Mouse (Mus musculus) frontal cortex, postnatal 36 days (tissue): ENCODE measurements around the gene Csrp3.
A peak's percentile ranks its signal among the peaks of the same experiment; 100 is the strongest.

ENCODE experiments used
- DNase-seq, 2 experiments: peaks; one replicate each; pipeline ENCODE4 v3.0.0; 2022; ENCODE audit warnings: low spot score in 2 of 2

Gene Csrp3

GRCm38 (mm10) chr7:48829177-48829910 is 18.5 kb downstream of the Csrp3 start:
- DNase-seq = no peak

- DNase-seq = no peak
Observed at GRCm38 (mm10) chr7:48825170-48825569, 22.7 kb downstream of the Csrp3 start.

GRCm38 (mm10) chr7:48824671-48825070 is 23.2 kb downstream of the Csrp3 start:
- DNase-seq = no peak

GRCm38 (mm10) chr7:48823621-48824020 is 24.2 kb downstream of the Csrp3 start:
- no peak for DNase-seq

GRCm38 (mm10) chr7:48821654-48822053 is 26.2 kb downstream of the Csrp3 start:
- DNase-seq = no peak

- no peak for DNase-seq
Observed at GRCm38 (mm10) chr7:48813594-48813993, 34.2 kb downstream of the Csrp3 start.

- no peak for DNase-seq
Observed at GRCm38 (mm10) chr7:48812358-48812757, 35.5 kb downstream of the Csrp3 start.

- no peak for DNase-seq
Observed at GRCm38 (mm10) chr7:48810652-48811051, 37.2 kb downstream of the Csrp3 start.

GRCm38 (mm10) chr7:48806587-48806986 is 41.2 kb downstream of the Csrp3 start:
- no peak for DNase-seq

GRCm38 (mm10) chr7:48803381-48803780 is 44.5 kb downstream of the Csrp3 start:
- no peak for DNase-seq

- DNase-seq = no peak
Observed at GRCm38 (mm10) chr7:48795130-48795529, 52.7 kb downstream of the Csrp3 start.

- no peak for DNase-seq
Observed at GRCm38 (mm10) chr7:48791412-48791811, 56.4 kb downstream of the Csrp3 start.

- DNase-seq = no peak
Observed at GRCm38 (mm10) chr7:48790117-48790516, 57.7 kb downstream of the Csrp3 start.

- peak; percentile 89 to 94 for DNase-seq
Observed at GRCm38 (mm10) chr7:48788851-48789572, 58.8 kb downstream of the Csrp3 start, which contains the start of gene Zdhhc13. Zdhhc13 (plus strand) TSS chr7:48789003.

- DNase-seq = peak in 1 of 2 experiments; percentile 20
Observed at GRCm38 (mm10) chr7:48788348-48788747, 59.5 kb downstream of the Csrp3 start.

GRCm38 (mm10) chr7:48784773-48785523 is 62.9 kb downstream of the Csrp3 start:
- no peak for DNase-seq

- no peak for DNase-seq
Observed at GRCm38 (mm10) chr7:48782432-48782831, 65.4 kb downstream of the Csrp3 start.
